Mouse (Mus musculus) kidney, embryonic 14.5 days (tissue): ENCODE measurements around the gene Glt6d1. TPM values are rescaled to one million over a fixed set of nuclear protein-coding genes. Genes with fewer than 3 reads are reported as not detected.

ENCODE experiments used
- ATAC-seq: fragments of 200-750 bp; cut with Nextera tagmentation; 2 replicates; pipeline ENCODE4 v1.8.0; 2017; ENCODE audit warnings: moderate number of reproducible peaks, mild to moderate bottlenecking, moderate TSS enrichment, moderate library complexity; ENCODE audit not compliant: low FRiP score, low TSS enrichment
- H3K27ac ChIP-seq: fragments of 300-500 bp; sonication (generic); 2 replicates; pipeline ENCODE4 v1.5.1; 2014; ENCODE audit warnings: low read depth, mild to moderate bottlenecking, low read length, moderate library complexity, mixed read lengths
- H3K27me3 ChIP-seq: fragments of 300-500 bp; sonication (generic); 2 replicates; pipeline ENCODE4 v1.6.1; 2014; ENCODE audit warnings: mild to moderate bottlenecking, low read length; ENCODE audit not compliant: control insufficient read depth, insufficient read depth
- H3K36me3 ChIP-seq: fragments of 300-500 bp; sonication (generic); 2 replicates; pipeline ENCODE4 v1.6.1; 2014; ENCODE audit warnings: low read length, mixed read lengths; ENCODE audit not compliant: control insufficient read depth, insufficient read depth
- H3K4me1 ChIP-seq: fragments of 300-500 bp; sonication (generic); 2 replicates; pipeline ENCODE4 v1.6.1; 2014; ENCODE audit warnings: low read length, mixed read lengths; ENCODE audit not compliant: control insufficient read depth, insufficient read depth
- H3K4me2 ChIP-seq: fragments of 300-500 bp; sonication (generic); replicated peaks from 2 replicates; pipeline ENCODE4 v1.6.1; 2014; ENCODE audit warnings: low read depth, mild to moderate bottlenecking, low read length
- H3K4me3 ChIP-seq: fragments of 300-500 bp; sonication (generic); 2 replicates; pipeline ENCODE4 v1.5.1; 2014; ENCODE audit warnings: mild to moderate bottlenecking, low read length
- H3K9ac ChIP-seq: fragments of 300-500 bp; sonication (generic); 2 replicates; pipeline ENCODE4 v1.6.1; 2014; ENCODE audit warnings: low read depth, mild to moderate bottlenecking, low read length, moderate library complexity
- H3K9me3 ChIP-seq: fragments of 300-500 bp; sonication (generic); 2 replicates; pipeline ENCODE4 v1.6.1; 2016; ENCODE audit warnings: low read length; ENCODE audit not compliant: control insufficient read depth
- WGBS: fragments of 180-500 bp; shearing (Covaris S2); extraction: QIAGEN DNeasy Blood & Tissue Kit; methylation state at CpG from one replicate; pipeline ENCODE4 v1.1.7; 2014; 5-methylcytosine and 5-hydroxymethylcytosine counted together
- polyA plus RNA-seq: library from polyadenylated mRNA; unstranded; fragments of >200 nt; fragmentation: Nextera tagmentation; extraction: Ambion mirVana; gene quantifications from 2 replicates; pipeline ENCODE4 v1.2.1, GENCODE M21; 2014

The Glt6d1 gene
- polyA plus RNA-seq, 1 experiment from 2014 or later = not detected

DNA sequence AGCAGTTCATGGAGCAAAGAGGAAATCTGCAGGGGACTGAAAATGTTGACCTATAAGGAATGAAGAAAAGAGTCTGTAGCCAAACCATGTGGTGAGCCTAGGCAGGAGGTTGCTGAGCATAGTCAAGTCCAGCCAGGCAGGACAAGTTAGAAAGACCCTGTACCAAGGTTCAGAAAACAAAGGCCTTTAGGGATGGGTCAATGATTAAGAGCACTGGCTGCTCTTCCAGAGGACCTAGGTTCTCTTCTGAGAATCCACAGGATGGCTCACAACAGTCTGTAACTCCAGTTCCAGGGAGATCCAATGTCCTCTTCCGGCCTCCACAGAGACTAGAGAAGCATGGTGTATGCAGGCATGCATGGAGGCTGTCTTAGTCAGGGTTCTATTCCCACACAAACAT, 61.4 kb downstream of the Glt6d1 start:
- WGBS = 96% methylated on average over 1 of the region's 1 CpGs
- H3K4me3 ChIP-seq = no peak overlapping the region
- no peak overlapping the region for H3K27ac ChIP-seq
- H3K36me3 ChIP-seq = no peaks in the 10 kb centered on the region
- no peak overlapping the region for H3K9ac ChIP-seq
- H3K4me2 ChIP-seq = no peak overlapping the region
- no peak for ATAC-seq
- no peaks in the 10 kb centered on the region for H3K27me3 ChIP-seq
- 0 out of 2 replicates have a peak, but pooled peaks cover 2% of the 10 kb centered on the region for H3K4me1 ChIP-seq
- no peaks in the 10 kb centered on the region for H3K9me3 ChIP-seq

Other genes starting within 250 kb of the Glt6d1 start
- 3.3 and 7.5 TPM in 2 replicates for gene Mamdc4, start 241.0 kb downstream of the Glt6d1 start, polyA plus RNA-seq
- 229 and 294 TPM in 2 replicates for gene Phpt1, start 240.6 kb downstream of the Glt6d1 start, polyA plus RNA-seq
- 0.07 and 0.18 TPM in 2 replicates for gene Ajm1, start 234.1 kb downstream of the Glt6d1 start, polyA plus RNA-seq
- 59.6 and 81.1 TPM in 2 replicates for gene Rabl6, start 207.3 kb downstream of the Glt6d1 start, polyA plus RNA-seq
- 0.23 and 0.29 TPM in 2 replicates for gene Ccdc183, start 198.2 kb downstream of the Glt6d1 start, polyA plus RNA-seq
- gene Tmem141, start 193.8 kb downstream of the Glt6d1 start, polyA plus RNA-seq = 24.3 and 35.0 TPM in 2 replicates
- gene Fcna, start 187.8 kb downstream of the Glt6d1 start, polyA plus RNA-seq = 1.6 and 1.9 TPM in 2 replicates
- gene Lcn8, start 162.7 kb downstream of the Glt6d1 start, polyA plus RNA-seq = not detected in 2 replicates
- gene Lcn5, start 157.9 kb downstream of the Glt6d1 start, polyA plus RNA-seq = not detected in 2 replicates
- not detected in 2 replicates for gene Lcn6, start 139.1 kb downstream of the Glt6d1 start, polyA plus RNA-seq
- not detected in 2 replicates for gene Lcn10, start 133.1 kb downstream of the Glt6d1 start, polyA plus RNA-seq
- gene Obp2a, start 115.8 kb downstream of the Glt6d1 start, polyA plus RNA-seq = not detected in 2 replicates
- gene Bmyc, start 109.1 kb downstream of the Glt6d1 start, polyA plus RNA-seq = 83.2 and 93.7 TPM in 2 replicates
- not detected in 2 replicates for gene Obp2b, start 78.8 kb downstream of the Glt6d1 start, polyA plus RNA-seq
- 0.45 TPM in 1 of 2 replicates, not detected in the other for gene Lcn3, start 50.3 kb downstream of the Glt6d1 start, polyA plus RNA-seq
- gene Lcn11, start 38.8 kb downstream of the Glt6d1 start, polyA plus RNA-seq = not detected in 2 replicates
- gene Gm13539, start 33.6 kb downstream of the Glt6d1 start, polyA plus RNA-seq = not detected in 2 replicates
- gene Lcn9, start 7.3 kb upstream of the Glt6d1 start, polyA plus RNA-seq = not detected in 2 replicates
- not detected in 2 replicates for gene Sohlh1, start 31.4 kb upstream of the Glt6d1 start, polyA plus RNA-seq
- gene Kcnt1, start 47.9 kb upstream of the Glt6d1 start, polyA plus RNA-seq = 0.07 and 0.67 TPM in 2 replicates
- 12.6 and 24.8 TPM in 2 replicates for gene Camsap1, start 167.4 kb upstream of the Glt6d1 start, polyA plus RNA-seq
- gene Ubac1, start 205.9 kb upstream of the Glt6d1 start, polyA plus RNA-seq = 80.0 and 94.3 TPM in 2 replicates